Mouse (Mus musculus): Measurements from ENCODE around the gene Dguok.

DNA sequence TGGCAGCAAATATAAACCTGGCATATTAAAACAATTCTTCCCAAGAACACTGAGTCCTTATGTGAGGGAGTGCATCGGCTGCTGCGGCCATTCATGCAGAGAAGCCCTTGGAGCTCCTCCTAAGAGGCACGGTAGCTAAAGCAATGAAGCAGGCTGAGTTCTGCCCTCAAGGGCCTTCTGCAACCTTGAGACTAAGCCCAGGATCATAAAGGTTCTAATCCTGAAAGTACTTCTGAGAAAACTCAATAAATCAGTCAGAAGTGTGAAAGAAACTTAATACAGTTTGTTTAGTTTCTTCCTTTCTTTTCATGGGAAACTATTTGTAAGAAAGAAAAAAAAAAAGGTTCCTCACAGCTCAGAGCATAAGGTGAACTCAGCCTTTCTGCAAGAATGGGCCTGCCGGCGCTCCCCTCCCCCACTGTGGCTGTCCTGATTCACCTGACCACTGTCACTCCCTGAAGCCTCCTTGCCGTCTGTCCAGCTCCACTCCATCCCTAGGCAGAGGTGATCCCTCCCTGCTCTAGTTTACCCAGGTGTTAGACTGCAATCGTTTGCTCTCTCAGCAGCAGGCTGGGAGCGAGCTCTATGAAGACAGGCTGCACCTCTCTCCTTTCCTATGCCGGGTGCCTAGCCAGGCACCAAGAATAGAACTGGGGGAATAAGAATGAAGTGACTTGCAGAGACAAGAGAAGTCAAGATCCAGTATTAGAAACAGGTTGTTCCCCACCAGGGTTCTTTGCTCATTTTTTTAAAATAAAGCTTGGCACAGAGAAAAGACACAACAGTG lies 5.1 kb downstream of the Dguok start:
- TF ChIP-seq CTCF (IDR thresholded peaks at IDR 0.05; ENCODE audit: insufficient read depth, low read length) (no peak), POLR2A (IDR thresholded peaks at IDR 0.05; ENCODE audit: borderline replicate concordance, extremely low read depth, low read depth, low read length) (no peak)

All from lung, adult 2 months (tissue).